Mouse (Mus musculus) telencephalon, adult 2 months (tissue): Measurements from ENCODE around the gene Asns.

ENCODE experiments used
- DNase-seq: peaks from one replicate; pipeline ENCODE4 v3.0.0-alpha.2; 2011; ENCODE audit warnings: low read depth, low spot score

Asns gene

GRCm38 (mm10) chr6:7692884-7693585 is at the start of gene Asns:
Gene Asns (minus strand): TSS chr6:7693254.
- peak; percentile 83 for DNase-seq

- DNase-seq = no peak
Measured at GRCm38 (mm10) chr6:7741721-7742120, 48.7 kb upstream of the Asns start.

GRCm38 (mm10) chr6:7737842-7738241 is 44.8 kb upstream of the Asns start:
- no peak for DNase-seq

GRCm38 (mm10) chr6:7732754-7733708 is 40.0 kb upstream of the Asns start:
- peak; percentile 70 for DNase-seq

- no peak for DNase-seq
Measured at GRCm38 (mm10) chr6:7732097-7732496, 39.0 kb upstream of the Asns start.

GRCm38 (mm10) chr6:7729128-7729527 is 36.1 kb upstream of the Asns start:
- no peak for DNase-seq

- no peak for DNase-seq
Measured at GRCm38 (mm10) chr6:7728241-7728640, 35.2 kb upstream of the Asns start.

- no peak for DNase-seq
Measured at GRCm38 (mm10) chr6:7716236-7716635, 23.2 kb upstream of the Asns start.

GRCm38 (mm10) chr6:7714230-7714629 is 21.2 kb upstream of the Asns start:
- DNase-seq = no peak

- no peak for DNase-seq
Measured at GRCm38 (mm10) chr6:7711837-7712330, 18.8 kb upstream of the Asns start.

- no peak for DNase-seq
Measured at GRCm38 (mm10) chr6:7708246-7708645, 15.2 kb upstream of the Asns start.

- DNase-seq = no peak
Measured at GRCm38 (mm10) chr6:7706796-7707195, 13.7 kb upstream of the Asns start.

- DNase-seq = no peak
Measured at GRCm38 (mm10) chr6:7697999-7698699, 5.1 kb upstream of the Asns start.

GRCm38 (mm10) chr6:7697077-7697643 is 4.1 kb upstream of the Asns start:
- DNase-seq = no peak

- DNase-seq = no peak
Measured at GRCm38 (mm10) chr6:7696641-7697040, 3.6 kb upstream of the Asns start.

- DNase-seq = no peak
Measured at GRCm38 (mm10) chr6:7695901-7696300, 2.8 kb upstream of the Asns start.

- DNase-seq = no peak
Measured at GRCm38 (mm10) chr6:7693666-7694065, 612 bp upstream of the Asns start.

- peak; percentile 28 for DNase-seq
Measured at GRCm38 (mm10) chr6:7692451-7692850, 603 bp downstream of the Asns start.

- DNase-seq = no peak
Measured at GRCm38 (mm10) chr6:7692037-7692436, 1.0 kb downstream of the Asns start.

- DNase-seq = no peak
Measured at GRCm38 (mm10) chr6:7690456-7690855, 2.6 kb downstream of the Asns start.

- DNase-seq = no peak
Measured at GRCm38 (mm10) chr6:7689180-7689579, 3.9 kb downstream of the Asns start.

- no peak for DNase-seq
Measured at GRCm38 (mm10) chr6:7686047-7686446, 7.0 kb downstream of the Asns start.
